Mouse (Mus musculus) liver, embryonic 15.5 days (tissue): ENCODE data around the gene Helz2. TPM values are rescaled to one million over a fixed set of nuclear protein-coding genes. Genes with fewer than 3 reads are reported as not detected.

ENCODE experiments used
- polyA plus RNA-seq: library from polyadenylated mRNA; unstranded; fragments of >200 nt; fragmentation: Nextera tagmentation; extraction: Ambion mirVana; gene quantifications from 2 replicates; pipeline ENCODE4 v1.2.1, GENCODE M21; 2015

Helz2 gene
- polyA plus RNA-seq, 1 experiment from 2014 or later: 2.3 TPM

Other genes with a start within 250 kb of the Helz2 start
- 0.94 and 1.1 TPM in 2 replicates for gene Chrna4, start 198.5 kb downstream of the Helz2 start, polyA plus RNA-seq
- gene Kcnq2, start 106.7 kb downstream of the Helz2 start, polyA plus RNA-seq: 0.18 and 0.28 TPM in 2 replicates
- not detected in 2 replicates for gene Eef1a2, start 85.0 kb downstream of the Helz2 start, polyA plus RNA-seq
- gene Ppdpf, start 54.8 kb downstream of the Helz2 start, polyA plus RNA-seq: 95.8 and 96.4 TPM in 2 replicates
- gene Ptk6, start 39.2 kb downstream of the Helz2 start, polyA plus RNA-seq: 0.14 and 0.21 TPM in 2 replicates
- 0.32 and 0.44 TPM in 2 replicates for gene Srms, start 28.8 kb downstream of the Helz2 start, polyA plus RNA-seq
- gene Fndc11, start 22.0 kb downstream of the Helz2 start, polyA plus RNA-seq: 0.17 and 0.26 TPM in 2 replicates
- 9.6 and 10.8 TPM in 2 replicates for gene Gmeb2, start 46.0 kb upstream of the Helz2 start, polyA plus RNA-seq
- gene Stmn3, start 72.5 kb upstream of the Helz2 start, polyA plus RNA-seq: 0.30 and 0.39 TPM in 2 replicates
- 22.9 and 24.7 TPM in 2 replicates for gene Rtel1, start 77.7 kb upstream of the Helz2 start, polyA plus RNA-seq
- gene Zgpat, start 122.9 kb upstream of the Helz2 start, polyA plus RNA-seq: 12.0 and 12.1 TPM in 2 replicates
- 21.1 and 23.2 TPM in 2 replicates for gene Arfrp1, start 123.4 kb upstream of the Helz2 start, polyA plus RNA-seq
- gene Lime1, start 138.1 kb upstream of the Helz2 start, polyA plus RNA-seq: 6.2 and 7.4 TPM in 2 replicates
- gene Zbtb46, start 217.4 kb upstream of the Helz2 start, polyA plus RNA-seq: 7.9 and 8.7 TPM in 2 replicates